Mouse (Mus musculus): ENCODE measurements around the gene Zfpm1. TPM values are rescaled to one million over a fixed set of nuclear protein-coding genes. Genes with fewer than 3 reads are reported as not detected.

Gene Zfpm1
- polyA plus RNA-seq, 1 experiment from 2014 or later: 6.1 TPM

DNA sequence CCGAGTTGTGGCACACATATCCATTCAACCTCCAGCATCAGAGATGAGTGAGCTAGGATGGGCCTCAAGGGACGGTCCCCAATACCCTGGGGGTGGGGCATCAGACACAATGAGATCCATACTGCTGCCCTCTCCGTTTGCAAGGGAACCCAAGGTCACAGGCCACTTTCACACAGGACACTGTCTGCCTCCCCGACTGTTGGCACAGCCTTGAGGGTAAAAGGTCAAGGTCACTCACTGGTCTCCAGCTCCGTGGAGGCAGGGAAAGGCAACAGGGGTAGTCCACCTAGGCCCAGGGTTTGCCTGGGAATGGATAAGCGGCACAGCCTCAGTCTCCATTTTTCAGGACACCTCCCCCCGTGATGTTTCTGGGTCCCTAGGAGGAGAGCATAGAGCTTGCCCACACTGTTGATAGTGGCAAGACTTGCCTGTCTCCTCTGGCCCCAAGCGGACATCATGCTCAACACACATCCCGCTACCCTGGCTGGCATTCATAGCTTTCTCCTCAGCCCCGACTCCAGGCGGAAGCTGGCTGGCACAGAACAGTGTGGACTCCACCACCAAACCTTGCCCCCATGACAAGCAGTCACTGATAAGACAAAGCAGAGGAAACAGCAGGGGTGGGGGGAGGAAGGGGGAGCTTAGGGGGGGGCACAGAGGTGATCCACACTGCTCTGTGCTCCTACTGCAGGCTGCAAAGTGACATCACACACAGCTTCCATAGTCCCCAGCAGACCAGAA is 7.1 kb upstream of the Zfpm1 start:
- WGBS: 64% methylated on average over 11 of the region's 11 CpGs
- Histone ChIP-seq H3K9me3 (ENCODE audit: control insufficient read depth, low read length) (no peaks in the 10 kb centered on the region), H3K4me3 (ENCODE audit: control insufficient read depth in 1 of 2, insufficient read depth in 1 of 2, low read depth in 1 of 2, low read length in 2 of 2) (no peak overlapping the region), H3K4me1 (ENCODE audit: control insufficient read depth in 2 of 2, insufficient read depth in 2 of 2, low read length in 2 of 2) (peaks cover 10 to 11% of the 10 kb centered on the region in 2 experiments), H3K9ac (ENCODE audit: low read length) (peak overlapping the region; percentile 21; the same call in 1 of the 2 replicates), H3K27me3 (ENCODE audit: control insufficient read depth, insufficient read depth, low read length) (peaks cover 13% of the 10 kb centered on the region), H3K27ac (replicated peaks in 1 of 2; ENCODE audit: control insufficient read depth in 1 of 2, insufficient read depth in 1 of 2, low read depth in 2 of 2, low read length in 2 of 2) (0 out of 4 replicates have a peak overlapping the region, but pooled peaks of 1 of the 2 experiments have one; percentile 6), H3K4me2 (ENCODE audit: low read length) (no peak overlapping the region), H3K36me3 (ENCODE audit: control insufficient read depth, insufficient read depth, low read length) (no peaks in the 10 kb centered on the region)
- ATAC-seq (ENCODE audit: insufficient number of reproducible peaks, insufficient read depth, low FRiP score, low read depth): no peak; the same call in 1 of the 2 replicates

DNA sequence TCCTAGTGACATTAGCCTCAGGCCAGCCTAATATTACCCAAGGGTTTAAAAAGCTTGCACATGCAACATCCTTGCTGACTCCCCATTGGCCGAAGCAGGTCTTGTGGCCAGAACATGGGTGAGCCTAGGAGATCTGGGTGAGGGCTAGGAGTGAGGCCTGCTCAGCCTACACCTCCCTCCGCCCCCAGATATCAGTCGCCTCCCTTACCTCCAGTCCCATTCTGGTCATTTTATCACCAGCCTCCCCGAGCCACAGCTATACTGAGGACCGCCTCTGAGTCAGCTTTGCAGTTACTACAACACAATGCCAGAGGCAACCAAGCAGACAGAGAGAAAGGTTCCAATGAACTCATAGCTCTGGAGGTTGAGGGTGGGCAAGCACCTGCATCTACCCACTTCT is 5.6 kb upstream of the Zfpm1 start:
- WGBS: 85% methylated on average over 5 of the region's 5 CpGs

DNA sequence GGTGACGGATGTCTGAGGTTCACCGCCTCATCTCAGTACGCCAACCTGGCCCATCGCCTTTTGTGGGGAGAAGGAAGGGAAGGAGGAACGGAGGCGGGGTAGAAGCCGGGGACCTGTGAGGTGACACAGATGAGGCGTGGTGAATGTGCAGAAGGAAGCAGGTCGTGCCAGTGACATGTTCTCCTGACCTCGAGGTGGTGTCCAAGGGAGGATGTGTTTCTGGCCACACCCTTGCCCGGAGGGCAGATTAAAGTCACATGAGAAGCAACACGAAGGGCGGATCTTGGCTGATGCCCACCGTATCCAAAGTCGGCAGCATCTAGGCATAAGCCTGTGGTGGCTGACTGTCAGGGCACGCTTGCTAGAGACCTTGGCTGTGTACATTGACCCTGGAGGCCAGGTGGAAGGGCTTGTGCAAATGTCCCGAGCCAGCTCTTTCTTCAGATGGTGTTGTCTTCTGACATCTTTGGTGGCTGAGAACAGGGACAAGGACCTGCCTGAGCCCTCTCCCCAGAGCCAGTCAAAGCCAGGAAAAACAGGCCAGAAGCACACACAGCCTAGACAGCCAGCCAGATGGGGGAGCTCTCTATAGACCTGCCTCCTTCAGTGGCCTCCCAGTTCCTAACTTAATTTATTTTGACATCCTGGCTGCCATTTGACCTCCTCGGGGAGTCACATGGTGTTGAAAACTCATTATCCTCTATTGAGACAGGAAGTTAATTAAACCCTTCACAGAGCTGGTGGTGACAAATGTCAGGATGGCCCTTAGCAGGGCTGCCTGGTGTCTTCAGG is 4.5 kb upstream of the Zfpm1 start:
- H3K4me1 ChIP-seq (ENCODE audit: control insufficient read depth in 2 of 2, insufficient read depth in 2 of 2, low read length in 2 of 2): peaks cover 21 to 24% of the 10 kb centered on the region in 2 experiments
- H3K9ac ChIP-seq (ENCODE audit: low read length): no peak overlapping the region
- H3K27me3 ChIP-seq (ENCODE audit: control insufficient read depth, insufficient read depth, low read length): no peaks in the 10 kb centered on the region
- no peak overlapping the region for H3K4me3 ChIP-seq (ENCODE audit: control insufficient read depth in 1 of 2, insufficient read depth in 1 of 2, low read depth in 1 of 2, low read length in 2 of 2)
- ATAC-seq (ENCODE audit: insufficient number of reproducible peaks, insufficient read depth, low FRiP score, low read depth): no peak
- H3K36me3 ChIP-seq (ENCODE audit: control insufficient read depth, insufficient read depth, low read length): no peaks in the 10 kb centered on the region
- H3K4me2 ChIP-seq (ENCODE audit: low read length): no peak overlapping the region
- no peak overlapping the region for H3K27ac ChIP-seq (replicated peaks in 1 of 2; ENCODE audit: control insufficient read depth in 1 of 2, insufficient read depth in 1 of 2, low read depth in 2 of 2, low read length in 2 of 2)
- WGBS: 75% methylated on average over 18 of the region's 18 CpGs
- H3K9me3 ChIP-seq (ENCODE audit: control insufficient read depth, low read length): no peaks in the 10 kb centered on the region

More for the DNA sequence above, 5.6 kb upstream of the Zfpm1 start:
- H3K4me1 ChIP-seq (ENCODE audit: control insufficient read depth in 2 of 2, insufficient read depth in 2 of 2, low read length in 2 of 2): peaks cover 21 to 24% of the 10 kb centered on the region in 2 experiments
- peaks cover 3% of the 10 kb centered on the region; the same call in 1 of the 2 replicates for H3K27me3 ChIP-seq (ENCODE audit: control insufficient read depth, insufficient read depth, low read length)
- H3K4me3 ChIP-seq (ENCODE audit: control insufficient read depth in 1 of 2, insufficient read depth in 1 of 2, low read depth in 1 of 2, low read length in 2 of 2): no peak overlapping the region
- no peaks in the 10 kb centered on the region for H3K9me3 ChIP-seq (ENCODE audit: control insufficient read depth, low read length)
- H3K36me3 ChIP-seq (ENCODE audit: control insufficient read depth, insufficient read depth, low read length): no peaks in the 10 kb centered on the region
- no peak overlapping the region for H3K27ac ChIP-seq (replicated peaks in 1 of 2; ENCODE audit: control insufficient read depth in 1 of 2, insufficient read depth in 1 of 2, low read depth in 2 of 2, low read length in 2 of 2)
- no peak overlapping the region for H3K4me2 ChIP-seq (ENCODE audit: low read length)
- no peak overlapping the region for H3K9ac ChIP-seq (ENCODE audit: low read length)
- ATAC-seq (ENCODE audit: insufficient number of reproducible peaks, insufficient read depth, low FRiP score, low read depth): no peak

DNA sequence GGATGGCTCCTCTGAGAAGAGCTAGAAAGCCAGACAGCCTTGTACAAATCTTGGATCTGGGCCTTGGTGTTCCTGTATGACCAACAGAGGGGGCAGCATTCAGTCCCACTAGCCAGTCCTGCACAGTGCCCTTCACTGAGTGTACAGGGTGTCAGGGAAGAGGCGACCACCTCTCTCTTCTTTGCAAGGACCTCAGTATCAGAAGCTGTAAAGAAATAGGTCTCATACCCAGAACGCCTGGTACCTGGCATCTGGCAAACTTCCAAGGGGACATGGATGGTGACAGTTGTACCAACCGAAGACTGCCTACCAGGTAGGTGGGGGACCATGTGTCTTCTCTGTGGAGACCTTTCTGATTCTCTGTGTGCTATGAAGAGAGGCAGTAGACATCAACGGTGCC is 1.8 kb upstream of the Zfpm1 start:
- WGBS: 73% methylated on average over 4 of the region's 4 CpGs
- Histone ChIP-seq H3K4me3 (ENCODE audit: control insufficient read depth in 1 of 2, insufficient read depth in 1 of 2, low read depth in 1 of 2, low read length in 2 of 2) (no peak overlapping the region), H3K9me3 (ENCODE audit: control insufficient read depth, low read length) (no peaks in the 10 kb centered on the region), H3K27me3 (ENCODE audit: control insufficient read depth, insufficient read depth, low read length) (no peaks in the 10 kb centered on the region), H3K9ac (ENCODE audit: low read length) (0 out of 2 replicates have a peak overlapping the region, but pooled peaks have one; percentile 54), H3K4me2 (ENCODE audit: low read length) (no peak overlapping the region), H3K4me1 (ENCODE audit: control insufficient read depth in 2 of 2, insufficient read depth in 2 of 2, low read length in 2 of 2) (peaks cover 25 to 29% of the 10 kb centered on the region in 2 experiments), H3K27ac (replicated peaks in 1 of 2; ENCODE audit: control insufficient read depth in 1 of 2, insufficient read depth in 1 of 2, low read depth in 2 of 2, low read length in 2 of 2) (peak overlapping the region in 1 of 2 experiments; percentile 79; a peak in 1 of 4 replicates), H3K36me3 (ENCODE audit: control insufficient read depth, insufficient read depth, low read length) (no peaks in the 10 kb centered on the region)
- no peak for ATAC-seq (ENCODE audit: insufficient number of reproducible peaks, insufficient read depth, low FRiP score, low read depth)

DNA sequence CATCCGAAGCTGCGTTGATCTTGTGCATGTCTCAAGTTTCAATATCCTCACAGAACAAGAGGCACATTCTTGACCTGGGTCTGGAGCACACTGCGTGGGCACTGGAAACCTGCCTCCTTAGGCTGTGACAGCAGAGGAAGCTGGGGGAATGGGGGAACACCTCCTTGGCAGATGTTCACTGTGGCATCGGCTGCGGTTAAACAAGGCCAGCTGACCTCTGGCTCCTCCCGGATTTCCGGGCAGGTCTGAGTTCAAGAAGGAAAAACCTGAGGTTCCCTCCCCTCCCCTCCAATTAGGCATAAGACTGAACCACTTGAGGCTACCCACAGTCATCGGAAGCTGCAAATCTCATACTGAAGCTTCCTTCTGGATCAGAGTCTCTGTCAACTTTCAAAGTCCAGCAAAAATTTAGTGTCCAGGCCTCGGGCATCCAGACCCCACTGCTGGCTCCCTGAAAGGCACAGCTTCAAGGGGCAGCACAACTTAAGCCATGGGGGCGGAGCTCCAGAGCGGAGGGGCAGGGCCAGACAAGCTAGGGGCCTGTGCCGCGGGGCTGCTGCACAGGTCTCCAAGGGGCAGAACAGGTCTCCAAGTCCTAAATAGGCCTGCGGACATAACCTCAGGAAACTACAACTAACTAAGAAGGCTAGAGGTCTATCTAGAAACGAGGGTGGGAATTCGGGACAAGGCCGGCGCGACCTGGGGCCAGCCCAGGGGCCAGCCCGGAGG is 1.2 kb upstream of the Zfpm1 start:
- Histone ChIP-seq H3K27ac (replicated peaks in 1 of 2; ENCODE audit: control insufficient read depth in 1 of 2, insufficient read depth in 1 of 2, low read depth in 2 of 2, low read length in 2 of 2) (peak overlapping the region; percentile 66 to 79; a peak in 3 of 4 replicates), H3K9me3 (ENCODE audit: control insufficient read depth, low read length) (no peaks in the 10 kb centered on the region), H3K4me1 (ENCODE audit: control insufficient read depth in 2 of 2, insufficient read depth in 2 of 2, low read length in 2 of 2) (peaks cover 27 to 32% of the 10 kb centered on the region in 2 experiments), H3K9ac (ENCODE audit: low read length) (peak overlapping the region; percentile 54), H3K27me3 (ENCODE audit: control insufficient read depth, insufficient read depth, low read length) (no peaks in the 10 kb centered on the region), H3K4me2 (ENCODE audit: low read length) (peak overlapping the region; percentile 90), H3K36me3 (ENCODE audit: control insufficient read depth, insufficient read depth, low read length) (no peaks in the 10 kb centered on the region), H3K4me3 (ENCODE audit: control insufficient read depth in 1 of 2, insufficient read depth in 1 of 2, low read depth in 1 of 2, low read length in 2 of 2) (peak overlapping the region; percentile 32 to 87)
- 11% methylated on average over 20 of the region's 20 CpGs for WGBS
- ATAC-seq (ENCODE audit: insufficient number of reproducible peaks, insufficient read depth, low FRiP score, low read depth): peak; percentile 8

DNA sequence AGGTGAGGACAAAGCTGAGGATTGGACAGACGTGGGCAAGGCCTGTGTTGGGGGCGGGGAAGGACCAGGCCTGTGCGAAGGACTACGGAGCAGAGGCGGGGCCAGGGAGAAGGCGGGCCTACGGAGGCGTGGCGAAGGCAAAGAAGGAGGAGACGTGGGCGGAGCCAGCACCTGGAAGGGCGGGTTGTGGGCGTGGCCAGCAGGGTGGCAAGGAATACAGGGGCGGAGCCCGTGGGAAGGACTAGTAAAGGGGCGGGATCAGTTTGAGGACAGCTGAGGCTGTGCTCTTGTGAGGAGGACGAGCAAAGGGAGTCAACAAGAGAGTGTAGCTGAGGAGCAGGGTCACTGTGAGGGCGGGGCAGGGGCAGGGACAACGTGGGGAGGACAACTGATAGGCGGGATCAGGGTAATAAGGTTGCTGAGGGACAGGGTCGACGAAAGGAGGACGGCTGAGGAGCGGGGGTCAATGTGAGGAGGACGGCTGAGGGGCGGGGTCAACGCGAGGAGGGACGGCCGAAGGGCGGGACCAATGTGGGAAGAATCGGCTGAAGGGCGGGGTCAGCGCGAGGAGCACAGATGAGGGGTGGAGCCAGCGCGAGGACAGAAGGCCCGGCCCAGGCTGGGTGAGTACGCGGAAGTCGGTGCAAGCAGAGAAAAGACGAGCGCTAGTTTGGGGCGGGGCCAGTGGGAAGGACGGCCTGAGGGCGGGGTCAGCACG is 465 bp upstream of the Zfpm1 start:
- H3K27me3 ChIP-seq (ENCODE audit: control insufficient read depth, insufficient read depth, low read length): no peaks in the 10 kb centered on the region
- H3K9ac ChIP-seq (ENCODE audit: low read length): peak overlapping the region; percentile 54
- peak overlapping the region; percentile 75 to 87 for H3K4me3 ChIP-seq (ENCODE audit: control insufficient read depth in 1 of 2, insufficient read depth in 1 of 2, low read depth in 1 of 2, low read length in 2 of 2)
- H3K9me3 ChIP-seq (ENCODE audit: control insufficient read depth, low read length): no peaks in the 10 kb centered on the region
- peak overlapping the region; percentile 76 to 79 for H3K27ac ChIP-seq (replicated peaks in 1 of 2; ENCODE audit: control insufficient read depth in 1 of 2, insufficient read depth in 1 of 2, low read depth in 2 of 2, low read length in 2 of 2)
- H3K36me3 ChIP-seq (ENCODE audit: control insufficient read depth, insufficient read depth, low read length): no peaks in the 10 kb centered on the region
- H3K4me2 ChIP-seq (ENCODE audit: low read length): peak overlapping the region; percentile 90
- under 1% methylated on average over 45 of the region's 47 CpGs for WGBS
- H3K4me1 ChIP-seq (ENCODE audit: control insufficient read depth in 2 of 2, insufficient read depth in 2 of 2, low read length in 2 of 2): peaks cover 29 to 40% of the 10 kb centered on the region in 2 experiments
- ATAC-seq (ENCODE audit: insufficient number of reproducible peaks, insufficient read depth, low FRiP score, low read depth): peak; percentile 89
